Mouse (Mus musculus) midbrain, postnatal 0 days (tissue): ENCODE results near the gene Gbe1. TPM values are rescaled to one million over a fixed set of nuclear protein-coding genes. Genes with fewer than 3 reads are reported as not detected.

ENCODE experiments used
- ATAC-seq: fragments of 200-750 bp; cut with Nextera tagmentation; 2 replicates; pipeline ENCODE4 v1.8.0; 2017; ENCODE audit warnings: moderate number of reproducible peaks, mild to moderate bottlenecking, moderate TSS enrichment, moderate library complexity; ENCODE audit not compliant: low FRiP score
- DNase-seq: peaks from one replicate; pipeline ENCODE4 v3.0.0-alpha.2; 2015; ENCODE audit warnings: low spot score
- H3K27ac ChIP-seq: fragments of 300-500 bp; sonication (generic); 2 replicates; pipeline ENCODE4 v1.5.1; 2014; ENCODE audit warnings: low read depth, mild to moderate bottlenecking, low read length, mixed read lengths
- H3K27me3 ChIP-seq: fragments of 300-500 bp; sonication (generic); 2 replicates; pipeline ENCODE4 v1.6.1; 2014; ENCODE audit warnings: low read length, control low read depth, mixed read lengths; ENCODE audit not compliant: insufficient read depth
- H3K36me3 ChIP-seq: fragments of 300-500 bp; sonication (generic); 2 replicates; pipeline ENCODE4 v1.6.1; 2014; ENCODE audit warnings: low read length, control low read depth, mixed read lengths; ENCODE audit not compliant: insufficient read depth
- H3K4me1 ChIP-seq: fragments of 300-500 bp; sonication (generic); 2 replicates; pipeline ENCODE4 v1.6.1; 2014; ENCODE audit warnings: mild to moderate bottlenecking, control low read depth, antibody characterized with exemption, low read length, mixed read lengths; ENCODE audit not compliant: insufficient read depth
- H3K4me2 ChIP-seq: fragments of 300-500 bp; sonication (generic); 2 replicates; pipeline ENCODE4 v1.6.1; 2014; ENCODE audit warnings: low read depth, mild to moderate bottlenecking, low read length, mixed read lengths; ENCODE audit not compliant: poor library complexity, severe bottlenecking
- H3K4me3 ChIP-seq: fragments of 300-500 bp; sonication (generic); 2 replicates; pipeline ENCODE4 v1.5.1; 2014; ENCODE audit warnings: low read depth, mild to moderate bottlenecking, low read length, moderate library complexity
- H3K9ac ChIP-seq: fragments of 300-500 bp; sonication (generic); replicated peaks from 2 replicates; pipeline ENCODE4 v1.6.1; 2014; ENCODE audit warnings: mild to moderate bottlenecking, low read length, moderate library complexity, mixed read lengths; ENCODE audit not compliant: poor library complexity, severe bottlenecking
- H3K9me3 ChIP-seq: fragments of 300-500 bp; sonication (generic); 2 replicates; pipeline ENCODE4 v1.6.1; 2016; ENCODE audit warnings: low read length, control low read depth
- CTCF ChIP-seq: IDR thresholded peaks from 2 replicates; pipeline ENCODE4 v1.5.1; 2016; ENCODE audit warnings: antibody characterized with exemption, mild to moderate bottlenecking
- WGBS: fragments of 180-500 bp; shearing (Covaris S2); extraction: QIAGEN DNeasy Blood & Tissue Kit; methylation state at CpG from one replicate; pipeline ENCODE4 v1.1.7; 2014; 5-methylcytosine and 5-hydroxymethylcytosine counted together
- polyA plus RNA-seq: library from polyadenylated mRNA; unstranded; fragments of >200 nt; fragmentation: Nextera tagmentation; extraction: Ambion mirVana; gene quantifications from 2 replicates; pipeline ENCODE4 v1.2.1, GENCODE M21; 2015
- total RNA-seq: library from RNA; depleted of rRNA; stranded (reverse); fragments of >200 nt; gene quantifications from 2 replicates; pipeline ENCODE4 v1.2.3, GENCODE M21; 2014

Gbe1 gene
- total and polyA plus RNA-seq, 2 experiments from 2014 or later: 16.9 to 21.4 TPM

GRCm38 (mm10) chr16:70330007-70330406 is 16.3 kb downstream of the Gbe1 start:
- Histone ChIP-seq H3K4me2 (no peak overlapping the region), H3K4me3 (no peak overlapping the region), H3K4me1 (no peaks in the 10 kb centered on the region), H3K27ac (no peak overlapping the region), H3K36me3 (no peaks in the 10 kb centered on the region), H3K27me3 (no peaks in the 10 kb centered on the region), H3K9ac (no peak overlapping the region), H3K9me3 (no peaks in the 10 kb centered on the region)
- TF ChIP-seq CTCF: no peak
- no peak for DNase-seq
- no peak for ATAC-seq
- WGBS: 56% methylated on average over 2 of the region's 2 CpGs

- ATAC-seq: no peak
Observed at GRCm38 (mm10) chr16:70330626-70331275, 17.0 kb downstream of the Gbe1 start.

DNA sequence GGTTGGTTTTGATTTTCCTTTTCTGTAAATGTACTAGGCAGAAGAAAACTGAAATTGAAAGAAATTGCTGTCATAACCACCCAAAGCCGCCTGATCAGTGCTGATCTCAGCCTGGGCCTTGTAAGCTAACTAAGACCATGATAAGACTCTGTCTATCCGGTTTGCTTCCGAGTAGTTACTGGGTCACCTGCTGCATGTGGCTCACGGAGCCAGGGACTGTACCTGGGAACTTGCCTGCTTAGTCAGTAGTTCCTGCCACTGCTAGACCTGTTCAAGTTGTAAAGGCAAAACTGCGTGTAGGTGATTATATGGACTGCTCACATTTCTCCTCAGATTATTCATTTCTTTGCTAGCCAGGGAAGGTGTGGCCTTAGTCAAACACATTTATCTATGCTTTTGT is 21.1 kb downstream of the Gbe1 start:
- no peaks in the 10 kb centered on the region for H3K9me3 ChIP-seq
- H3K9ac ChIP-seq: no peak overlapping the region
- WGBS: 96% methylated on average over 5 of the region's 5 CpGs
- H3K4me2 ChIP-seq: no peak overlapping the region
- H3K4me3 ChIP-seq: no peak overlapping the region
- no peak for ATAC-seq
- no peak for TF ChIP-seq CTCF
- no peaks in the 10 kb centered on the region for H3K4me1 ChIP-seq
- H3K27me3 ChIP-seq: no peaks in the 10 kb centered on the region
- no peaks in the 10 kb centered on the region for H3K36me3 ChIP-seq
- no peak overlapping the region for H3K27ac ChIP-seq
- no peak for DNase-seq

More at GRCm38 (mm10) chr16:70330626-70331275, 17.0 kb downstream of the Gbe1 start:
- no peak overlapping the region for H3K4me3 ChIP-seq
- H3K27me3 ChIP-seq: no peaks in the 10 kb centered on the region
- no peaks in the 10 kb centered on the region for H3K9me3 ChIP-seq
- H3K27ac ChIP-seq: no peak overlapping the region
- DNase-seq: no peak
- H3K4me1 ChIP-seq: no peaks in the 10 kb centered on the region
- H3K36me3 ChIP-seq: no peaks in the 10 kb centered on the region
- WGBS: 95% methylated on average over 10 of the region's 10 CpGs
- H3K9ac ChIP-seq: no peak overlapping the region
- no peak overlapping the region for H3K4me2 ChIP-seq
- no peak for TF ChIP-seq CTCF

GRCm38 (mm10) chr16:70335472-70335871 is 21.7 kb downstream of the Gbe1 start:
- Histone ChIP-seq H3K27me3 (no peaks in the 10 kb centered on the region), H3K27ac (no peak overlapping the region), H3K9me3 (no peaks in the 10 kb centered on the region), H3K36me3 (no peaks in the 10 kb centered on the region), H3K4me3 (no peak overlapping the region), H3K4me1 (no peaks in the 10 kb centered on the region), H3K9ac (no peak overlapping the region), H3K4me2 (no peak overlapping the region)
- no peak for ATAC-seq
- DNase-seq: no peak
- TF ChIP-seq CTCF: no peak

DNA sequence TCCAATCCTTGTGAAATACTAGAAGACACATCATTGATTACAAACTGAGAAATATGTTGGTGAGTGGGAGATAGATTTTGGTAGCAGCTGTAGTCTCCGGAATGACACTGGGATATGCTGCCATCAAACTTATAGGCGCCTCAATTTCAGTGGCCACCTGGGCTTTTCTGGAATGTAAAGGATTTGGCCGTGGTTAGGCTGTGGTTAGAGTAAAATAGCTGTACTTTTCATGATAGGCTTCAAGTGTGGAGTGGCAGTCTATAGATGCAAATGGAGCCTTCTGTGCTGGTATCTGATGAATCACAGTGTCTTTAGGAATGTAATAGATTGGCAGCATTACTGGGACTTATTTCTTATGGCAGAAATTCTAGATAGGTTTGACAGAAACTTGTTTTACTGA is 23.9 kb downstream of the Gbe1 start:
- H3K4me1 ChIP-seq: no peaks in the 10 kb centered on the region
- no peak overlapping the region for H3K9ac ChIP-seq
- 88% methylated on average over 3 of the region's 3 CpGs for WGBS
- H3K36me3 ChIP-seq: no peaks in the 10 kb centered on the region
- no peak overlapping the region for H3K4me3 ChIP-seq
- H3K27ac ChIP-seq: no peak overlapping the region
- TF ChIP-seq CTCF: no peak
- DNase-seq: no peak
- no peak for ATAC-seq
- no peaks in the 10 kb centered on the region for H3K9me3 ChIP-seq
- H3K4me2 ChIP-seq: no peak overlapping the region
- H3K27me3 ChIP-seq: no peaks in the 10 kb centered on the region

GRCm38 (mm10) chr16:70344496-70344895 is 30.7 kb downstream of the Gbe1 start:
- ATAC-seq (no peak), DNase-seq (no peak)
- Histone ChIP-seq H3K36me3 (no peaks in the 10 kb centered on the region), H3K4me1 (no peaks in the 10 kb centered on the region), H3K27ac (no peak overlapping the region), H3K27me3 (no peaks in the 10 kb centered on the region), H3K4me3 (no peak overlapping the region), H3K9me3 (no peaks in the 10 kb centered on the region), H3K9ac (no peak overlapping the region), H3K4me2 (no peak overlapping the region)
- 60% methylated on average over 1 of the region's 1 CpGs for WGBS
- no peak for TF ChIP-seq CTCF
